ENCODE assay signal across 9 mouse cellular contexts in genomic region chr14:30515931-30516723, GRCm38 (mm10). TPM values are rescaled to one million over a fixed set of nuclear protein-coding genes. Genes with fewer than 3 reads are reported as not detected.
DNase-seq lines count a peak whose midpoint lies in the region; ATAC-seq and TF ChIP-seq lines count a peak whose summit lies in the region.
"Had no signal": no experiment of that assay in that cellular context is flagged by ENCODE, and none has a peak within 500 bp of the region (broad histone marks: within the 10 kb centered on the region; RNA-seq: fewer than 3 reads in every experiment).

No protein-coding gene starts in this region.

- H3K4me2 ChIP-seq in forebrain, embryonic 14.5 days (ENCODE audit: low read length): no peak overlapping the region
- no peak overlapping the region for H3K4me2 ChIP-seq in forebrain, embryonic 16.5 days (ENCODE audit: low read length)
- no peak overlapping the region for H3K4me2 ChIP-seq in intestine, postnatal 0 days (replicated peaks; ENCODE audit: low read depth)
- H3K4me2 ChIP-seq: heart, embryonic 13.5 days had no signal

- no peaks in the 10 kb centered on the region for H3K4me1 ChIP-seq in forebrain, embryonic 14.5 days (ENCODE audit: control insufficient read depth, insufficient read depth, low read length)
- H3K4me1 ChIP-seq in forebrain, embryonic 16.5 days (replicated peaks; ENCODE audit: control insufficient read depth, insufficient read depth, low read length): no peaks in the 10 kb centered on the region
- H3K4me1 ChIP-seq in intestine, postnatal 0 days (replicated peaks; ENCODE audit: control insufficient read depth, insufficient read depth, low read length): no peaks in the 10 kb centered on the region
- H3K4me1 ChIP-seq in small intestine, adult 2 months (ENCODE audit: control insufficient read depth, insufficient read depth, insufficient read length, low read length): no peaks in the 10 kb centered on the region
- H3K4me1 ChIP-seq in thymus, adult 2 months (replicated peaks; ENCODE audit: control insufficient read depth, insufficient read depth, low read length): no peaks in the 10 kb centered on the region

- no peaks in the 10 kb centered on the region for H3K27me3 ChIP-seq in forebrain, embryonic 14.5 days (replicated peaks; ENCODE audit: control insufficient read depth, insufficient read depth, low read length)
- H3K27me3 ChIP-seq in forebrain, embryonic 16.5 days (replicated peaks; ENCODE audit: control insufficient read depth, insufficient read depth, low read length): no peaks in the 10 kb centered on the region
- no peaks in the 10 kb centered on the region for H3K27me3 ChIP-seq in intestine, postnatal 0 days (replicated peaks; ENCODE audit: control insufficient read depth, insufficient read depth, low read length)
- no peaks in the 10 kb centered on the region for H3K27me3 ChIP-seq in small intestine, adult 2 months (ENCODE audit: control insufficient read depth, insufficient read depth, low read length)
- H3K27me3 ChIP-seq in thymus, adult 2 months (ENCODE audit: control insufficient read depth, insufficient read depth, low read length): no peaks in the 10 kb centered on the region
- H3K27me3 ChIP-seq: heart, embryonic 13.5 days had no signal

- H3K27ac ChIP-seq in forebrain, embryonic 14.5 days (ENCODE audit: low read depth, low read length): no peak overlapping the region
- H3K27ac ChIP-seq in forebrain, embryonic 16.5 days (ENCODE audit: low read length): no peak overlapping the region
- H3K27ac ChIP-seq in intestine, postnatal 0 days (ENCODE audit: low read depth, low read length): no peak overlapping the region
- no peak overlapping the region for H3K27ac ChIP-seq in small intestine, adult 2 months (ENCODE audit: insufficient read depth, low read depth, low read length)
- no peak overlapping the region for H3K27ac ChIP-seq in thymus, adult 2 months (ENCODE audit: control insufficient read depth, insufficient read depth, low read length)
- H3K27ac ChIP-seq: heart, embryonic 13.5 days had no signal

- DNase-seq in forebrain, embryonic 14.5 days (ENCODE audit: low spot score): peak; percentile 48
- DNase-seq in 416B (ENCODE audit: low read depth): peak; percentile 69
- DNase-seq in cerebellum, adult 11 months: peak; percentile 75
- DNase-seq in thymus, adult 2 months: no peak

- ATAC-seq in forebrain, embryonic 14.5 days: no peak
- no peak for ATAC-seq in forebrain, embryonic 16.5 days
- ATAC-seq in intestine, postnatal 0 days: peak; percentile 69
- no peak for ATAC-seq in activated CD4-positive, CD25-positive, alpha-beta regulatory T cell, adult 4 months

- 89% methylated on average over 13 of the region's 13 CpGs for WGBS in forebrain, embryonic 14.5 days
- 84% methylated on average over 13 of the region's 13 CpGs for whole genome bisulfite sequencing in forebrain, embryonic 16.5 days
- WGBS in intestine, postnatal 0 days: 76% methylated on average over 13 of the region's 13 CpGs
- 72% methylated on average over 13 of the region's 13 CpGs for WGBS in small intestine, adult 2 months
- WGBS in thymus, adult 2 months: 95% methylated on average over 13 of the region's 13 CpGs

- H3K36me3 ChIP-seq in forebrain, embryonic 14.5 days (ENCODE audit: control insufficient read depth, insufficient read depth, low read length): peaks cover 73% of the 10 kb centered on the region
- peaks cover 12% of the 10 kb centered on the region for H3K36me3 ChIP-seq in forebrain, embryonic 16.5 days (ENCODE audit: control insufficient read depth, insufficient read depth)
- peaks cover 51% of the 10 kb centered on the region for H3K36me3 ChIP-seq in intestine, postnatal 0 days (ENCODE audit: control insufficient read depth, insufficient read depth)
- peaks cover 50% of the 10 kb centered on the region for H3K36me3 ChIP-seq in small intestine, adult 2 months (ENCODE audit: control insufficient read depth, insufficient read depth, low read length)
- H3K36me3 ChIP-seq in thymus, adult 2 months (ENCODE audit: control insufficient read depth, insufficient read depth, low read length): peaks cover 48% of the 10 kb centered on the region

- H3K9ac ChIP-seq in forebrain, embryonic 14.5 days (ENCODE audit: low read length): no peak overlapping the region
- no peak overlapping the region for H3K9ac ChIP-seq in forebrain, embryonic 16.5 days (replicated peaks; ENCODE audit: low read depth, low read length)
- no peak overlapping the region for H3K9ac ChIP-seq in intestine, postnatal 0 days (ENCODE audit: low read depth, low read length)
- H3K9ac ChIP-seq: heart, embryonic 13.5 days had no signal

- H3K4me3 ChIP-seq in forebrain, embryonic 14.5 days (ENCODE audit: low read depth, low read length): no peak overlapping the region
- H3K4me3 ChIP-seq in forebrain, embryonic 16.5 days (replicated peaks; ENCODE audit: low read length): no peak overlapping the region
- no peak overlapping the region for H3K4me3 ChIP-seq in intestine, postnatal 0 days (ENCODE audit: low read depth, low read length)
- H3K4me3 ChIP-seq in small intestine, adult 2 months (ENCODE audit: low read depth, low read length): no peak overlapping the region
- no peak overlapping the region for H3K4me3 ChIP-seq in thymus, adult 2 months (ENCODE audit: control insufficient read depth, insufficient read depth, low read length)
- H3K4me3 ChIP-seq: heart, embryonic 13.5 days had no signal

- H3K9me3 ChIP-seq in forebrain, embryonic 14.5 days (replicated peaks; ENCODE audit: control insufficient read depth, low read length): no peaks in the 10 kb centered on the region
- H3K9me3 ChIP-seq in forebrain, embryonic 16.5 days (ENCODE audit: control insufficient read depth, low read length): no peaks in the 10 kb centered on the region
- no peaks in the 10 kb centered on the region for H3K9me3 ChIP-seq in intestine, postnatal 0 days (ENCODE audit: control insufficient read depth)
- H3K9me3 ChIP-seq: heart, embryonic 13.5 days had no signal

- peak; percentile 76 for TF ChIP-seq CTCF in intestine, postnatal 0 days (IDR thresholded peaks at IDR 0.05; ENCODE audit: low read depth)
- peak; percentile 26; the same call in 1 of the 2 replicates for TF ChIP-seq CTCF in small intestine, adult 2 months (IDR thresholded peaks at IDR 0.05; ENCODE audit: extremely low read depth, insufficient read length, insufficient replicate concordance, low read depth, low read length)
- TF ChIP-seq CTCF in thymus, adult 2 months (IDR thresholded peaks at IDR 0.05; ENCODE audit: borderline replicate concordance, control insufficient read depth, extremely low read depth, insufficient read depth, low read length, poor library complexity): no peak

- no peak for TF ChIP-seq POLR2A in small intestine, adult 2 months (IDR thresholded peaks at IDR 0.05; ENCODE audit: low read depth, low read length)
- TF ChIP-seq POLR2A in thymus, adult 2 months (IDR thresholded peaks at IDR 0.05; ENCODE audit: control insufficient read depth, extremely low read depth, insufficient read depth, low read length, poor library complexity): no peak

RNA-seq across cellular contexts. Expression of gene Cacna1d, which starts 24.9 kb away (rescaled TPM):
- 4.3 and 5.9 TPM in 2 replicates for polyA plus RNA-seq in forebrain, embryonic 14.5 days (2014; fragmentation: Nextera tagmentation; extraction: Ambion mirVana)
- 6.2 and 9.5 TPM in 2 replicates for polyA plus RNA-seq in forebrain, embryonic 16.5 days (2015; fragmentation: Nextera tagmentation; extraction: Ambion mirVana)
- polyA plus RNA-seq in intestine, postnatal 0 days (2015; fragmentation: Nextera tagmentation; extraction: Ambion mirVana): 1.5 and 1.7 TPM in 2 replicates
- 1.8 and 2.3 TPM in 2 replicates for polyA plus RNA-seq in small intestine, adult 2 months (2012; rRNA removed)
- polyA plus RNA-seq in activated CD4-positive, CD25-positive, alpha-beta regulatory T cell, adult 4 months (2017; shearing (Covaris generic)): 1 to 10 TPM; 1.6 to 2.2 TPM
- polyA plus RNA-seq in thymus, adult 2 months (2012; rRNA removed): 1.6 and 2.2 TPM in 2 replicates

RNA-seq across cellular contexts. Expression of gene Tkt, which starts 32.0 kb away (rescaled TPM):
- 134 and 154 TPM in 2 replicates for polyA plus RNA-seq in forebrain, embryonic 14.5 days (2014; fragmentation: Nextera tagmentation; extraction: Ambion mirVana)
- 334 and 346 TPM in 2 replicates for polyA plus RNA-seq in forebrain, embryonic 16.5 days (2015; fragmentation: Nextera tagmentation; extraction: Ambion mirVana)
- 174 and 177 TPM in 2 replicates for polyA plus RNA-seq in intestine, postnatal 0 days (2015; fragmentation: Nextera tagmentation; extraction: Ambion mirVana)
- 160 and 364 TPM in 2 replicates for polyA plus RNA-seq in small intestine, adult 2 months (2012; rRNA removed)
- 100 to 1,000 TPM; 180 to 266 TPM for polyA plus RNA-seq in activated CD4-positive, CD25-positive, alpha-beta regulatory T cell, adult 4 months (2017; shearing (Covaris generic))
- 269 and 361 TPM in 2 replicates for polyA plus RNA-seq in thymus, adult 2 months (2012; rRNA removed)

RNA-seq across cellular contexts. Expression of gene Dcp1a, which starts 36.8 kb away (rescaled TPM):
- 12.3 and 14.9 TPM in 2 replicates for polyA plus RNA-seq in forebrain, embryonic 14.5 days (2014; fragmentation: Nextera tagmentation; extraction: Ambion mirVana)
- polyA plus RNA-seq in forebrain, embryonic 16.5 days (2015; fragmentation: Nextera tagmentation; extraction: Ambion mirVana): 18.8 and 23.1 TPM in 2 replicates
- 5.6 and 6.4 TPM in 2 replicates for polyA plus RNA-seq in intestine, postnatal 0 days (2015; fragmentation: Nextera tagmentation; extraction: Ambion mirVana)
- 15.9 and 28.6 TPM in 2 replicates for polyA plus RNA-seq in small intestine, adult 2 months (2012; rRNA removed)
- polyA plus RNA-seq in activated CD4-positive, CD25-positive, alpha-beta regulatory T cell, adult 4 months (2017; shearing (Covaris generic)): 10 to 100 TPM; 30.7 to 32.5 TPM
- 81.8 and 102 TPM in 2 replicates for polyA plus RNA-seq in thymus, adult 2 months (2012; rRNA removed)
